Mouse (Mus musculus) layer of hippocampus, postnatal 25 days (tissue): ENCODE measurements around the gene Lrrc49. TPM values are rescaled to one million over a fixed set of nuclear protein-coding genes. Genes with fewer than 3 reads are reported as not detected.

ENCODE experiments used
- DNase-seq, 2 experiments: peaks; one replicate each; pipeline ENCODE4 v3.0.0; 2022; ENCODE audit warnings: mixed read lengths in 2 of 2, low spot score in 1 of 2; ENCODE audit errors: extremely low spot score in 1 of 2
- total RNA-seq, 2 experiments: library from RNA; stranded (reverse); gene quantifications; 2 replicates each; pipeline ENCODE4 v1.2.3; 2021

Gene Lrrc49
- total RNA-seq, 2 experiments from 2014 or later = 57.2 to 60.3 TPM

- DNase-seq = no peak
Measured at GRCm38 (mm10) chr9:60604971-60605370, 83.0 kb downstream of the Lrrc49 start.

- DNase-seq = no peak
Measured at GRCm38 (mm10) chr9:60601936-60602335, 86.0 kb downstream of the Lrrc49 start.

- DNase-seq = no peak
Measured at GRCm38 (mm10) chr9:60600273-60600672, 87.7 kb downstream of the Lrrc49 start.

GRCm38 (mm10) chr9:60599489-60599888, 88.5 kb downstream of the Lrrc49 start:
- DNase-seq = no peak

DNA sequence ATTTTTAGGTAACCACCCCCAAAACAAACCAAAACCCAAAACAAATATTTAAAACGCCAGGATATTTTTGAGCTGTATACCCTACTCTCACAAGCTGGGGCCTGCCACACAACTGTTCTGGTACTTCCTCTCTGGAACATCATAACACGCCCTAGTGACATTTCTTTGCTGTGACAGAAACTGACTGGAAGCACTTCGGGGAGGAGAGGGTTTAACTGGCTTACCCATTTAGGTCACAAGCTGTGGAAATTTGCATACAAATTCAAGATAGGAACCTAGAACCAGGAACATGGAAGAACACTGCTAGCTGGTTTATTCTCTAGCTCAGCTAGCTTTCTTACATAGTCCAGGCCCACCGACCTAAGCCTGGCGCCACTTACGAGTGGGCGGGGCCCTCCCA, 92.6 kb downstream of the Lrrc49 start:
- no peak for DNase-seq

DNA sequence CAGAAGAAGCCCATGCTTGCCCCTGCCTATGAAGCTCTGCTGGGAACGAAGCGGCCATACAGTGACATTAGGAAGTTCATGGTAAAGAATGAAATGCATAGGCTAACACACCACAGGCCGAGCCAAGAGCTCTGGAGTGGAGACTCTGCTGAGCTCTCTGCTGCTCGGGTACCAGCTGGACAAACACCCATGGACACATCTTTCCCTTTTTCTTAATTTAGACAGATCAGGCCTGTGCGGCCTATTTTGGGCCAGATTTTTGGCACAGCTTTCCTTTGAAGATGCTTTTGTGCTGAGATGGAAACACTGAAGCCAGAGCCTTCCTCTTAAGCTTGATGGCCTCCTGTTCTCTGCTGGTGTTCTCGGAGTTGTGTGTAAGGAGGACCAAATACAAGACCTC, 95.0 kb downstream of the Lrrc49 start:
- DNase-seq = peak in 1 of 2 experiments; percentile 13

- no peak for DNase-seq
Measured at GRCm38 (mm10) chr9:60592363-60592762, 95.6 kb downstream of the Lrrc49 start.

- DNase-seq = no peak
Measured at GRCm38 (mm10) chr9:60590871-60591624, 96.9 kb downstream of the Lrrc49 start.

DNA sequence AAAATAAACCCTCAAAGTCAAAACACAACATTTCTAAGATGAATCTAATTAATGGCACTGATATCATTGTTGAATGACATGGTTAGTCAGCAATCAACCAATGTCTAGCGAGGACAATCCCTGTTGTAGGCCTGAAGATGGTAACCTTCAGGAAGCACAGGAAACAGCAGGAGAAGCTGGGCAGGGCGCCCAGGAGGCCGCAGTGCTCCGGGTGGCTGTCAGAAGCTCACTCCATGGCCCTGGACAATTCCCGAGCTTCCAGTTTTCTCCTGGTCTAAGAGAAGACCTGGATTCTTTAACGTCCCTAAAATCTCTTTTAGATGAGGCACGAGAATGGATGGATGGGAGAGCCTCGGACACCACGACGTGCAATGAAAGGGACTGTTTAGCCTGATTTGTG, 99.0 kb downstream of the Lrrc49 start:
- DNase-seq = no peak

DNA sequence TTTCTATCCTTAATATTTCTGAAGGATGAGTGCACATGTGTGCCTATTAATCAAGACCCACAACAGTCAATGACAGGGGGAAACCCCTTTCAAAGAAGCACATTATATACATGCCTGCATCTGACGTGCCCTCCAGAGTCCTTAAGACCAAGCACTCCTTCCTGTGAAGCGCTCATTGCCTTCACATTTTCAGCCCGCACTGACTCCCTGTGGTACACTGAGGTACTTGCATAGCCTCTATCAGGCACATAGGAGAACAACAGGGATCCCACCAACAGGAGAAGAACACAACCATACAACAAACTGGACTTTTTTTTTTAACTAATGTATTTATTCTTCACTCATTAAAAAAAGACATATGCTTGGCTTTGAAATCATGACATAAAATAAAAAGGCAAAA, 101.0 kb downstream of the Lrrc49 start:
- no peak for DNase-seq

DNA sequence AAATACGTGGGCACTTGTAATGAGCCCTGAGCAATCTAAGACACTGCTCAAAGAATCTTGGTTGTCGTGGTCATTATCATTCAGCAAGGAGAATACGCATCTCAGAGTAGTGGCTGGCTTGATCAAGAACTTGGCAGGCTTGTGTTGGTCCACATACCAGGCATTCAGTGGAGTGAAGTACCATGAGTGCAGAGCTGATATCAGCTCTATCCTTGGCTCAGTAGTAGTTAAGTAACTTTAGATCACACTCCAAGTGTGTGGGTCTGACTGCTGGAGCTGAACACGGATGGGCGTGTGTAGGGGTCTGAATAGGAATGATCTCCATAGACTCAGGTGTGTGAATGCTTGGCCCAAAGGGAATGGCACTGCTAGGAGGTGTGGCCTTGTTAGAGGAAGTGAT, 102.8 kb downstream of the Lrrc49 start:
- no peak for DNase-seq

- DNase-seq = no peak
Measured at GRCm38 (mm10) chr9:60582553-60582952, 105.4 kb downstream of the Lrrc49 start.

DNA sequence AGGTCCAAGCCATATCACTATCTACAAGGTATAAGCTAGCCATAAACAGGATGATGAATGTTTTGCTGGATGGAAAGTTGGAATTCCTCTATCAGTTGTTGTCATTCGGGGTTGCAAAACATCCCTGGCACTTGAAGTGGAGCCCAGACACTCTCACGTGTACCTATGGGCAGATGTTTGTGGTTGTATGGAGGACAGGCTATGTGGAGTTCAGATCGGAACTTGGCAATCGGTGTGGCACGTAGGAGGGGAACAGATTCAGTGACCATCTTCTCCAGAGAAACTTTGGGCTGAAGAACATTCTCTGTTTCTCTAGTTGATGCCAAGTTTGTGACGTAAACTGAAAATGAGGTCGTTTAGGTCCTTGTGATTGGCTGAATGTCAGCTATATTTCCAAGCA, 114.9 kb downstream of the Lrrc49 start:
- DNase-seq = no peak

GRCm38 (mm10) chr9:60571725-60572124, 116.2 kb downstream of the Lrrc49 start:
- DNase-seq = no peak

DNA sequence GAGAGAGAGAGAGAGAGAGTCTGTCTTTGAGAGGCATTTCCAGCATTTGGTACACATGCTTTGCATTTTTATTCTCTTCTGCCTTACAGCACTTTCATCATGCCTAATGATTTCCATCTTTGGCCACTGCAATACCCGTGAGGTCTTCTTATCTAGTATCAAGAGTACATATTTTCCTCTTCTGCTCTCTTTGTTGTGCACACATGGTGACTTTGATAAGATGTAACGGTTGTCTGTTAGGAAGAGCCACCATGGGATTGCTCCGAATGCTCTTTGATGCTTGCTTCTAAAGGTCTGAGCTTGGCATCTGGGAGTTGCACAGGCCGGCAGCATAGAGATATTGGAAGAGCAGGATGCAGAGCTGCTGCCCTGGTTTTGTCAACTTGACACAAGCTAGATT, 116.9 kb downstream of the Lrrc49 start:
- no peak for DNase-seq

DNA sequence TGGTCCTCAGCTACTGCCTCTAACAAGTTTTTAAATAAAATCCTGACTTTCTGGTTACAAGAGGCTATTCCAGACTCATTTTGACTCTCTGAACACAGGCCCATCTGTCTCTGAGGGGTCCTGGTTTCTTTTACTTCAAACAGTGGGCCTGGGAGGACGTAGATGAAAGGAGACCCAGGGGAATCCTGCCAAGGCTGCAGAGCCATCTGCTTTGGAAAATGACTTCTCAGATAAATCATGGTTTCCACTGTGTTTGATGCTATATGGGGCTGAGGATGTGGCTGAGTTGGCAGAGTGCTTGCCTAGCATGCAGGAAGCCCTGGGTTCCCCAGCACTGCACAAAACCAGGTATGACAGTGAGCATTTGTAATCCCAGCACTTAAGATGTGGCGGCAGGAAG, 118.6 kb downstream of the Lrrc49 start:
- no peak for DNase-seq

DNA sequence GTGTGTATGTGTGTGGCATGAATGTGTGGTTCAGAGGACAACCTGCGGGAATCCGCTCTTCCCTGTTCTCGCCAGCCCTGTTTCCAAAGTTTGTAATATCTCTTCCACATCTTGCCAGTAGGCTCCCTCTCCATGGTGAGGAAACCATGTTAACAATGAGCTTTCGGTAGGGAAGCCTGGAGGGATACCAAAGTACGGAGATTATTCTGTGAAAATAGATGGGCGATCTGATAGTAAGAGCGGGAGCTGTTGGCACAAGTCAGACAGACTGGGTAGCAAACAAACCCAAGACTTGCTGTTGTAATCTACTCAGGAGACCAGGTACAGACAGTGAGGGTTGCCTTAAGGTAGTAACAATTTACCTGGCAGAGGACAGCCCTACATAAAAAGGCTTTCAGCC, 124.1 kb downstream of the Lrrc49 start:
- no peak for DNase-seq

GRCm38 (mm10) chr9:60562443-60563371, 125.3 kb downstream of the Lrrc49 start:
- DNase-seq = no peak

DNA sequence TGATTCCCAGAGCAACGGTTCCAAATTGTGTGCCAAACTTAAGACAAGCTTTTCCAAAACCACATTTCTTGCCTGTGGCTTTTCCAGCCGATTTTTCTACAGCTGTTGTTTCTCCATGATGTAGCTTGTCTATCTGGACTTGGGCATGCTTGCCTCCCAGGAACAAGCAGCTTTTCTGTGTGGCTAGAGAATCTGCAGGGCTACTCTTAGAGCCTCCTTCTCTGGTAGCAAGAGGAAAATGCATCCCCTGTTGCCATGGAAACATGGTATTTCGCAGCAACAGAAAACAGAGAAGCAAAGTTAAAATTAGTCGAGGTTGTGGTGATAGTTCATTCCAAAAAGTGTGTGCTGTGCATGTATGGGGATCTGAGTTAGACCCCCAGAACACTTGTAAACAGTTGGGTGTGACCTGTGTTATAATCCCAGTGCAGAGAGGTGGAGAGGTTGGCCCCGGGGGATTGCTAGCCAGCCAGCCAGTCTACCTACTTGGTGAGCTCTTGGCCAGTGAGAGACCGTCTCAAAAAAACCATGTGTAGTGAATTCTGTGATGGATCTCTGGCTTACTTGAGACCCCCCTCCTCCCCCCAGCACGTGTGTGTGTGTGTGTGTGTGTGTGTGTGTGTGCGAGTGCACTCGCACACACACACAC, 126.2 kb downstream of the Lrrc49 start:
- no peak for DNase-seq

DNA sequence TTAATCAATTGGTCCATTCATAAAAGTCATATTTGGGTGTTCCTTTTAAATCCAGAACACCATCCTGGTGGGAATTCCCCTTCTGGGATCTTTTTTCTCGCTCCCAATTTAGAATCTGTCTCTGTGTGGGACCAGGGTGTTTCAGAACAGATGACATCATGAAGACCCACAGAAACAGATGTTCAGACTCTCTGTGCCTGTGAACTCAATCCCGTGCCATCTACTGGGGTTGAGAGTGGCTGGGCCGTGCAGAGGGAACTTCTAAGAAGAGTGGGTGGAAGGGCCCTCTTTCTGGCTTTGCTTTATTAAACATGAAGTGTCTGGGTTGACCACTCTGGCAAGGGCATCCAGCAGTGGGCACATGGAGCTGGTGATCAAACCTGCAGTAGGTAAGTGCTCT, 129.5 kb downstream of the Lrrc49 start:
- DNase-seq = no peak

DNA sequence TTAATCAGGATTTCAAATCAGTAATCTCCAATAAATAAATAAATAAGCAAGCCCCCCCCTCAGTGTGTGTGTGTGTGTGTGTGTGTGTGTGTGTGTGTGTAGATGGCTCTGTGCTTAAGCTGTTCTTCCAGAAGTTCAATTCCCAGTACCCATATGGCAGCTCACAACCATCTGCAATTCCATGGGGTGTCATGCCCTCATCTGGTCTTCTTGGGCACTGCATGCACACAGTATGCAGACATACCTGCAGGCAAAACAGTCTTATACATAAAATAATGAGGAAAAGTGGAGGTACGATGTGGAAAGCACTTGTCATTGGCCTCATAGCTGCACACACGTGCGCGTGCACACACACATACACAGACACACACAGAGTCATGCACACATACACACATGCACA, 136.7 kb downstream of the Lrrc49 start:
- DNase-seq = no peak
